Mouse (Mus musculus): ENCODE results near the gene Igsf9. TPM values are rescaled to one million over a fixed set of nuclear protein-coding genes. Genes with fewer than 3 reads are reported as not detected.

Igsf9 gene
- polyA plus RNA-seq, 1 experiment from 2014 or later = 11.0 TPM

DNA sequence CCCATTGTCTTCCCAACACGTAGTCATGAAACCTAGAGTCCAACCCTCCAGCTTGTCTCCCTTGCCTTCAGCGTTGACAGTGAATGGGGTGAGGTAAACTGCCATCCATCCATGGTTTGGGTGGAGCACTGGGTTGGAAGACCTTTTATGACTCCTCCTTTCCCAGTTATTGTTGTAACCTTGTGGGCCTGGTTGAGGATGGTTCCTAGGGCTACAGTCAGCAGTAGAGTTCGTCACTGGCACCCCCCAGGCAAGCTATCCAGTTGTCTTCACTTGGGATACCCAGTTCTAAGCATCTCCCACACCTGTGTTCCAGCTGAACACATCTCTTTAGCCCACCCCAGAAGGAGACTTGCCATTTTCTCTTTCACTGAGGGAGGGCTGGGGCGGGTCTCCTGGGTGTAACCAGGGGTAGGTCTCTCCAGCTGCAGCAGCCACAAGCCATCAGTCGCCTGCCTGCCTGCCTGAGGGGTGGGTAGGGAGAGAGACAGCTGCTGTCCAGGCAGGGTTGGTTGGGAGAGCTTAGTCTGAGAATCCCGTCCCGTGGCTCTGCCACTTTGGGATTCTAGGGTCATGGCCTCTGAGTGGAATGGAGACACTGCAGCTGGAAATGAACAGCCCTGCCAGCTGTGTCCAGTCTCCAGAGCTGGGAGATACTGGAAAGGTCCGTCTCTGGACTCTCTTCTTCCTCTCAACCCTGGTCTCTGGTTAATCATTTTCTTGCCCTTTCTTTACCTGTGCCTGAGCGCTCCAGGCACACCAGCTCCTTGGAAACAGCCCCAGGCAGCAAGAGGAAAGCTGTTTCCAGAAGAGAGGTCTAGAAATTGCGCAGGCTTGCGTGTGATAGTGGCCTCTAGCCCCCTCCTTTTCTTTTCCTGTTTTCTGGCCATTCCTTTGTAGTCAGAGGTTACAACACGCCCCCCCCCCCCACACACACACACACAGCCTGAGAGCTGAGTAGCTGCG is 20.8 kb downstream of the Igsf9 start:
- no peak for DNase-seq (ENCODE audit: low read depth, low spot score)
- TF ChIP-seq CTCF (IDR thresholded peaks at IDR 0.05) = no peak
- POLR2A ChIA-PET = interaction anchor here (0.6 kb wide), 1 partner anchor 638 kb away, joined by 3 read pairs; no protein-coding TSS in a partner anchor
- no peaks in the 10 kb centered on the region for H3K27me3 ChIP-seq
- in situ Hi-C loops (cut with MboI; ENCODE audit: low pct_unique_long_range_greater_than_20kb) = loop anchor here (10.0 to 25.0 kb wide), 2 partner anchors 188 to 365 kb away; partner anchors contain the start of genes Dcaf8 and Pex19
- peak; percentile 34 for ATAC-seq
- CTCF ChIA-PET = interaction anchor here (1.0 to 2.0 kb wide), 5 partner anchors 10 to 94 kb away, joined by 3 to 8 read pairs (median 4); partner anchors contain the start of gene Cfap45

- H3K27me3 ChIP-seq = no peaks in the 10 kb centered on the region
- ChIA-PET CTCF (interaction anchor here (0.7 to 2.0 kb wide), 5 partner anchors 11 to 95 kb away, joined by 3 to 7 read pairs (median 4); no protein-coding TSS in a partner anchor), POLR2A (interaction anchor here (0.6 to 1.0 kb wide), 2 partner anchors 10 to 637 kb away, joined by 3 read pairs; no protein-coding TSS in a partner anchor)
- in situ Hi-C loops (cut with MboI; ENCODE audit: low pct_unique_long_range_greater_than_20kb) = loop anchor here (10.0 to 25.0 kb wide), 2 partner anchors 189 to 366 kb away; partner anchors contain the start of genes Dcaf8 and Pex19
- no peak for TF ChIP-seq CTCF (IDR thresholded peaks at IDR 0.05)
- peak; percentile 72 for DNase-seq (ENCODE audit: low read depth, low spot score)
- ATAC-seq = no peak
Measured at GRCm38 (mm10) chr1:172503111-172503997, 21.8 kb downstream of the Igsf9 start.

DNA sequence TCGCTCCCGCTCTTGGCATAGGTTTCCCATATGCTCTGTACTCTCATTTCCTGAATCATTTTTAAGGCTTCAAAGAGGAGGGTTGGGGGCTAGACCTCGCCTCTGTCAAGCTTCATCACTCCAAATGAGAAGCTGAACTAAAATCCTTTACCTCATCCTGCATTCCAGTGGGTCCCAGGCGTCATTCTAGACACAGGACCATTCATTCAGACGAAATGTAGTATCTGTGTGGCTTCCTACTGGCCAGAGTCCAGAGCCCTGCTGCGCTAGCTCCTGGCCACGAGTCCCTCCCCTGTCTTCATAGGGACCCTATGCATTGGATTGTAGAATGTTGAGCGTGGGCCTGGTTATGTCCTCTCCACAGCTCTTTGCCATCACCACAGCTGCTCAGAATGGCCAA is 23.2 kb downstream of the Igsf9 start:
- POLR2A ChIA-PET = no interaction called here
- no peak for DNase-seq (ENCODE audit: low read depth, low spot score)
- TF ChIP-seq CTCF (IDR thresholded peaks at IDR 0.05) = no peak
- CTCF ChIA-PET = interaction anchor here (0.9 to 2.0 kb wide), 4 partner anchors 14 to 24 kb away, joined by 3 to 7 read pairs (median 4); no protein-coding TSS in a partner anchor
- in situ Hi-C loops (cut with MboI; ENCODE audit: low pct_unique_long_range_greater_than_20kb) = loop anchor here (10.0 to 25.0 kb wide), 2 partner anchors 190 to 367 kb away; partner anchors contain the start of genes Dcaf8 and Pex19
- no peaks in the 10 kb centered on the region for H3K27me3 ChIP-seq
- ATAC-seq = no peak

DNA sequence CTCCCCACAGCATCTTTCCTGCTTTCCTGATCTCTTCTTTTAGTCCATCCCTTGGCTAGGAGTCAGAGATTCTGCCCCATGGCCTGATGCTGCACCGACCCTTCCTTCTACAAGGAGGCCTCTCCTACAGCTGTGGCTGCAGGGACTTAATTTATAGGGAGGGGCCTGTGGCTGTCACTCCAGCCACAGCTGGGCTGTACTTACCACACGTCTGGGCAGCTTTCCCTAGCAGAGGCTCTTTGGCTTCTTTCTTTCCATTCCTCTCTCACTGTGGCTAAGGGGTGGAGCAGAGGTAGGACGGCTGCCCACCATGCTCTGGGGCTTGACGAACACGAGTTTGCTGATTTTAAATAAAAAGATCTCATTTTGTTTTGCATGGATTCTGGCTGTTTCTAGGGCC is 25.4 kb downstream of the Igsf9 start:
- in situ Hi-C loops (cut with MboI; ENCODE audit: low pct_unique_long_range_greater_than_20kb) = loop anchor here (10.0 to 25.0 kb wide), 2 partner anchors 192 to 370 kb away; partner anchors contain the start of genes Dcaf8 and Pex19
- no peak for TF ChIP-seq CTCF (IDR thresholded peaks at IDR 0.05)
- CTCF ChIA-PET = no interaction called here
- no peak for DNase-seq (ENCODE audit: low read depth, low spot score)
- H3K27me3 ChIP-seq = no peaks in the 10 kb centered on the region
- POLR2A ChIA-PET = no interaction called here
- no peak for ATAC-seq

GRCm38 (mm10) chr1:172507701-172508100 is 26.1 kb downstream of the Igsf9 start:
- no peaks in the 10 kb centered on the region for H3K27me3 ChIP-seq
- POLR2A ChIA-PET = no interaction called here
- no peak for TF ChIP-seq CTCF (IDR thresholded peaks at IDR 0.05)
- in situ Hi-C loops (cut with MboI; ENCODE audit: low pct_unique_long_range_greater_than_20kb) = loop anchor here (10.0 to 25.0 kb wide), 2 partner anchors 193 to 370 kb away; partner anchors contain the start of genes Dcaf8 and Pex19
- CTCF ChIA-PET = no interaction called here
- no peak for ATAC-seq
- DNase-seq (ENCODE audit: low read depth, low spot score) = no peak

DNA sequence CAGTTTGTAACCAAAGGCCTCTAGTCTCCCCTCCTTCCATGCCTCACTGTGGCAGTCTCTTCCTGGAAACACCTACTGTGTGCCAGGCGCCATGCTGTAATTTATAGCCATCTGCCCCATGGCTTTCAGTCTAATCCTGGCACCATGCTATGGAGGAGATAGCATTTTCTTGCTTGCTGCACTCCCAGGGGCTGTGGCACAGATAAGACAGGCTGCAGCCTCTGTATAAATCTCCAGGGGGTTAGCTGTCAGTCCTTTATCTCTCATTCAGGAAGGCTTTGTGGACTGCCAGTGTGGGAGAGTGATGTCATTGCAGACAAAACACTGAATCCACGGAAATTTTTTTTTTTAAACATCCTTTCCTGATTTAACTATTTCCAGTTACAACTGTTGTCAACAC is 26.6 kb downstream of the Igsf9 start:
- ATAC-seq = no peak
- CTCF ChIA-PET = no interaction called here
- in situ Hi-C loops (cut with MboI; ENCODE audit: low pct_unique_long_range_greater_than_20kb) = loop anchor here (10.0 to 25.0 kb wide), 2 partner anchors 193 to 371 kb away; partner anchors contain the start of genes Dcaf8 and Pex19
- no peak for TF ChIP-seq CTCF (IDR thresholded peaks at IDR 0.05)
- no peak for DNase-seq (ENCODE audit: low read depth, low spot score)
- POLR2A ChIA-PET = no interaction called here
- no peaks in the 10 kb centered on the region for H3K27me3 ChIP-seq

GRCm38 (mm10) chr1:172509235-172509634 is 27.6 kb downstream of the Igsf9 start:
- TF ChIP-seq CTCF (IDR thresholded peaks at IDR 0.05) = no peak
- ChIA-PET POLR2A (interaction anchor here (0.9 kb wide), 2 partner anchors 17 to 20 kb away, joined by 3 read pairs; no protein-coding TSS in a partner anchor), CTCF (interaction anchor here (1.3 to 1.8 kb wide), 2 partner anchors 11 to 15 kb away, joined by 3 to 4 read pairs; partner anchors contain the start of gene Cfap45)
- ATAC-seq = no peak
- no peak for DNase-seq (ENCODE audit: low read depth, low spot score)
- H3K27me3 ChIP-seq = no peaks in the 10 kb centered on the region
- in situ Hi-C loops (cut with MboI; ENCODE audit: low pct_unique_long_range_greater_than_20kb) = loop anchor here (10.0 to 25.0 kb wide), 2 partner anchors 194 to 372 kb away; partner anchors contain the start of genes Dcaf8 and Pex19

DNA sequence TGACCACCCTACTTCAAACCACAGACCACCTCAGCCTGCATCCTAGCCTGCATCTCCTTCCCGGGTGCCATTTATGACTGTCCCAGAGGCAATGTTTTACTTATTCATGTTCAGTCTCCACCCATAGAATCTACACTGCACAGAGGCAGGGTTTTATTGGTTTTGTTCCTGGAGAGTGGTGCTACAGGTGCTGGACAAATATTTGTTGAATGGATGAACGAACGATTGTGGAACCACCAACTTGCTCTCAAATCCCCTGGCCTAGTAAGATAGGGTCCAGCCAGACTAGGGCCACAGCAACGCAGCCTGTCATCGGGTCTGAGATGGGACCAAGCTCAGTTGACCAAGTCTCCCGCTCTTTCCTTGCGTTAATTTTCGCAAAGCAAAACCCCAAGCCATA is 28.4 kb downstream of the Igsf9 start:
- no peaks in the 10 kb centered on the region for H3K27me3 ChIP-seq
- POLR2A ChIA-PET = interaction anchor here (0.9 kb wide), 2 partner anchors 18 to 19 kb away, joined by 3 read pairs; no protein-coding TSS in a partner anchor
- DNase-seq (ENCODE audit: low read depth, low spot score) (no peak), ATAC-seq (no peak)
- CTCF ChIA-PET = interaction anchor here (1.0 to 1.8 kb wide), 4 partner anchors 11 to 101 kb away, joined by 3 to 4 read pairs (median 3); partner anchors contain the start of gene Cfap45
- TF ChIP-seq CTCF (IDR thresholded peaks at IDR 0.05) = no peak
- in situ Hi-C loops (cut with MboI; ENCODE audit: low pct_unique_long_range_greater_than_20kb) = loop anchor here (10.0 to 25.0 kb wide), 2 partner anchors 195 to 373 kb away; partner anchors contain the start of genes Dcaf8 and Pex19

- POLR2A ChIA-PET = no interaction called here
- DNase-seq (ENCODE audit: low read depth, low spot score) (no peak), ATAC-seq (no peak)
- H3K27me3 ChIP-seq = no peaks in the 10 kb centered on the region
- no peak for TF ChIP-seq CTCF (IDR thresholded peaks at IDR 0.05)
- in situ Hi-C loops (cut with MboI; ENCODE audit: low pct_unique_long_range_greater_than_20kb) = loop anchor here (25.0 kb wide), 1 partner anchor 373 kb away; the partner anchor contains the start of genes Dcaf8 and Pex19
- CTCF ChIA-PET = interaction anchor here (1.0 to 1.8 kb wide), 3 partner anchors 10 to 102 kb away, joined by 3 to 4 read pairs (median 3); partner anchors contain the start of gene Cfap45
Measured at GRCm38 (mm10) chr1:172510421-172510972, 28.9 kb downstream of the Igsf9 start.

Data from Patski (cell line).